Mouse (Mus musculus) fibroblast of lung, adult 2 months (primary cell): ENCODE data around the gene Gusb.
A peak's percentile ranks its signal among the peaks of the same experiment; 100 is the strongest.

Experiments
- DNase-seq: peaks from one replicate; pipeline ENCODE4 v3.0.0-alpha.2; 2011; ENCODE audit warnings: low read depth

Gene Gusb

GRCm38 (mm10) chr5:130023767-130024539, 21.1 kb upstream of the Gusb start:
- DNase-seq = peak; percentile 92

GRCm38 (mm10) chr5:130023067-130023766, 20.4 kb upstream of the Gusb start:
- no peak for DNase-seq

GRCm38 (mm10) chr5:130022366-130022765, 19.5 kb upstream of the Gusb start:
- no peak for DNase-seq

DNA sequence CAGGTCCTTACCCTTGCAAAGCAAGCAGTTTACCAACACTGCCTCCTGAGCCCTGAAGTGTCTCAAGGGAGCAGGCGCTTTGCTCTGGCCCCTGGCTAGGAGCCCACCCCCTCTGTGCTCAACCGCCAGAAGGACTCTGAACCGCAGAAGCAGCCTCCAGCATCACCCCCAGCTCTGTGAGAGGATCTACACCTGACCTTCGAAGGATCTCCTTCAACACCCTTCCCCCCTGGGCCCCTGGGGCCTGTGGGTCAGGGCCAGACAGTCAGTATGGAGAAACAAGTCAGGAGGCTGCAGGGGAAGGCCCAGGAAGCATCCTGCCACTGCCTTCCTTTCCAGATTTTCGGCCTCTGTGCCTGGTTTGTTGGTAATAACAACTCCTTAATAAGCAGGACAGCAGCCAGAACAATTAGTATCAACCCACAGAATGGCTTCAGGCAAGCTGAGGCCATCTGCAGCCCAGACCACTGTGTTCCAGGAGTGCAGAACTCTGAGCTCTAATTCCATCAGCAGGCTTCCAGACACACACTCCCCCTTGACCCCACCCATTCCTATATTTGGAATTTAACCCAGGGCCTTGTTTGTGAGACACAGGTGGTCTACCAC, 18.6 kb upstream of the Gusb start:
- no peak for DNase-seq

DNA sequence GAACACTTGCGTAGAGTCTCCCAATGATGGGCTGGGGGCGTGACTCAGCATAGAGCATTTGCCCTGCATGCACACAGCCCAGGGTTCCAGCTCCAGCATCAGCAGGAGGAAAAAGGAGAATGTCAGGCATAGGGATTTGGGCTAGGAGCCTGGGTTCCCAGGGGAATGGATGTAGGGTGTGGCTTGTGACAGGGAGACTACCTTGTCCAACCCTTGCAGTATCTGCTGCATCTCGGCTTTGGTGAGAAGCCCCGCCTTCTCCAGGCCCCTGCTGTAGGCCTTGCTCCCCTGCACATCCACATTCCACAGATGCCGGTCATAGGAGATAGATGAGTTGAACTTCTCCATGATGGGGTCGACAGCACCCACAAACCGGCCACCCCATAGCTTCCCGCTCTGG, 16.6 kb upstream of the Gusb start:
- DNase-seq = no peak

GRCm38 (mm10) chr5:130015104-130015503, 12.3 kb upstream of the Gusb start:
- no peak for DNase-seq

DNA sequence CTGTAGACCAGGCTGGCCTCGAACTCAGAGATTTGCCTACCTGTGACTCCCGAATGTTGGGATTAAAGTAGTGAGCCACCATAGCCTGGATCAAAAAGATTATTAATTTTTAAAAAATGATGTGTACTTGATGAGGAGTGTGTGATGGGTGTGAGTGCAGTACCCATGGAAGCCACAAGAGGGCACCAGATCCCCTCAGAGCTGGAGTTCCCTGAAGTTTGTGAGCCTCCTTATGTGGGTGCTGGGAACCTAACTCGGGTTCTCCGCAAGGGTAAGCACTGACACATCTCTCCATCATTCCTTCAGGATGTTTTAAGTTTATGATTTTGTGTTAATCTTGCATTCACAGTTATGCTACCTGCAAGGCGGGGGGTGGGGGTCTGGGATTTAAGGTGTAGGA, 8.1 kb upstream of the Gusb start:
- DNase-seq = no peak

- no peak for DNase-seq
These were observed 6.9 kb upstream of the Gusb start for GRCm38 (mm10) chr5:130009784-130010183.

GRCm38 (mm10) chr5:130008034-130008590, 5.3 kb upstream of the Gusb start:
- no peak for DNase-seq

GRCm38 (mm10) chr5:130007344-130007743, 4.5 kb upstream of the Gusb start:
- DNase-seq = no peak

GRCm38 (mm10) chr5:130003229-130003628, 380 bp upstream of the Gusb start:
- no peak for DNase-seq

GRCm38 (mm10) chr5:130001356-130001987, 1.4 kb downstream of the Gusb start:
- no peak for DNase-seq

GRCm38 (mm10) chr5:130000735-130001134, 2.1 kb downstream of the Gusb start:
- DNase-seq = no peak

- no peak for DNase-seq
These were observed 3.8 kb downstream of the Gusb start for GRCm38 (mm10) chr5:129999097-129999496.

- no peak for DNase-seq
These were observed 5.1 kb downstream of the Gusb start for GRCm38 (mm10) chr5:129997700-129998099.

DNA sequence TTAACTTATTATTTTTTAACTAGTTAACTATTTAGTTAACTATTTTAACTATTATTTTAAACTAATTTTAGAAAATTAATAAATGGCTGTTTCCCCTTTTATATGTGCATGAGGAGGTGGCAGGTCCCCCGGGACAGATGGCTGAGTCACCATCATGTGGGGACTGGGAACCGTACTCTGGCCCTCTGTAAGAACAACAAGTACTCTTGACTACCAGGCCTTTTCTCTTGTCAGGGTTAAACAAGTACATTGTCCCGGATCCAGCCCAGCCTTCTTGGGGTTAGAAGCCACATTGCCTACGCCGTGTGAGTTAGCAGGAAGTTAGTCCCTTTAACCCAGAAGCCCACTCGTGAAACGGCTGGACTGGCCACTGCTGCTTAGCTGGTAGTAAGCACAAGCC, 7.9 kb downstream of the Gusb start:
- no peak for DNase-seq

DNA sequence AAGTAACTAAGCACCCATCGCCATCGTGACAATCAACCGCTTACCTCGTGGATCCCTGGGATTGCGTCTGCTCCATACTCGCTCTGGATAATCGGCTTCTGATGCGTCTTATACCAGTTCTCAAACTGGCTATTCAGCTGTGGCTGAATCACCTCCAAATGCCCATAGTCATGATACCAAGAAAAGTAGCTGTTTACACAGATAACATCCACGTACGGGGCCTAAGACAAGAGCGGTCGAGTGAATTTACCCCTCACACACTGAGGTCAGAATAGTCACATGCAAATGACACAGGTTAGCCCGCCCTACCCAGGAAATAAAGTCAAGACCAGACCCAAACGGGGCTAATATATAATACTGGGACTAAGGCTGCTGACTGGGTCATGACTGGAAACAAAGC, 9.5 kb downstream of the Gusb start:
- DNase-seq = no peak

DNA sequence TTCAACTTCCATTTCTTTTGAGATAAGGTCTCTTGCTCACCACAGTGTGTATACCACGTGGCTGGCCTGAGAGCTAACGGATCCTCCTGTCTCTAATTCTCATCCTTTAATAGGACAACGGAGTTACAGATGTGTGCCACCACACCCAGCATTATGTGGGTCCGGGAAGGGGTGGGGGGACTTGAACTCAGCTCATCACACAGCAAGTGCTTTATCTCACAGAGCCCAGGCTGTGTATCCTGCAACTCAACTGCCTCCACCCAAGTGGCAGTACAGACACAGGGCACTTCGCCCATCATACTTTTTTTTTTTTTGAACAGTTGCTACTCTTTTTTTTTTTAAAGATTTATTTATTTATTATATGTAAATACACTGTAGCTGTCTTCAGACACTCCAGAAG, 11.0 kb downstream of the Gusb start:
- DNase-seq = no peak

DNA sequence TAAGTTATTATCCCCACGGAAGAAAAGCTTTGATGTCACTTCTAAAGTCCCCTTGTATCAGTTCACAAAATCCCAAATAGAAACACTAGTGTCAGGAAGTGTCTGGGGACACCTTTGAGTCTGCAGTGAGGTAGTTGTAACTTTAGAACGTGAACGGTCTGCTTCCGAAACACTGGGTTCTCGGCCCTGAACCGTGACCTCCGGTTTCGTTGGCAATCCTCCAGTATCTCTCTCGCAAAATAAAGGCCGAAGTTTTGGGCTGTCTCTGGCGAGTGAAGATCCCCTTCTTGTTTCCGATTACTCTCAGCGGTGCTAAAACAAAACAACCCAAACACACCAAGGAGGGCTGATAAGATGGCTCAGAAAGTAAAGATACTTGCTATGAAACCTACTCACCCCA, 13.5 kb downstream of the Gusb start:
- no peak for DNase-seq

DNA sequence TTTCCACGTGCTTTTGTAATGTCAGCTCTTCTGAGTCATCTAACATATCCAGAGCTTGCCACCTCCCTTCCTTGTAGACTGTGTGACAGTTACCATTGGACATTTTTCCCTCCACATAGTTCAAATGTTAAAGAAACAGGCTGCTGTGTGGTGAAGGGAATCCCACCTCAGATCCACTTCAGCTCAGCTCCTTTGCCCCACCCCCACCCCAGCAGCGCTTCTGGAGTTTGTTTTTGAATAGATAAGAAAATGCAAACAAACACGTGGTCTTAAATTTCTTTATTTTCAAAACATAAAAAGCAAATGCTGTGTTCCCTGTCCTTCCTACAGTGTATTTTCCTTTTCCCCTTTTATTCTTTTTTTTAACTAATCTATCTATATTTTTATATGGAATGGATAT, 22.6 kb downstream of the Gusb start:
- no peak for DNase-seq

DNA sequence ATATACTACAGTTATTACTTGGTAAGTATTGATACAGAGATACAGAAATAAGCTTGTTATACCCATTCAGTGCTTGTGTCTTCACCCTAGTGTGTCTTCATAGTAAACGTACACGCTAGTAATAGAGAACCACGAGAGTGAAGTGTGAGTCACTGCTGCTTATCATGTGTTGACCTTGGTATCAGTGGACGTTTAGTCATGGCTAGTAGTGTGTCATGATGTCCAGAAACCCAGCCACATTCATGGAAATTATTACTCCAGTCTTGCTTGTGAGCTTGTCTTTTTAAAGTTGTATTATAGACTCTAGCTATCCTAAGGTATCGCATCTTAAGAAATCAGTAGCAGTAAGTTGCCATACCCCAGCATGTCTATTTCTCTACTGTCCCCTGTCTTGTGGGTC, 24.2 kb downstream of the Gusb start:
- no peak for DNase-seq

DNA sequence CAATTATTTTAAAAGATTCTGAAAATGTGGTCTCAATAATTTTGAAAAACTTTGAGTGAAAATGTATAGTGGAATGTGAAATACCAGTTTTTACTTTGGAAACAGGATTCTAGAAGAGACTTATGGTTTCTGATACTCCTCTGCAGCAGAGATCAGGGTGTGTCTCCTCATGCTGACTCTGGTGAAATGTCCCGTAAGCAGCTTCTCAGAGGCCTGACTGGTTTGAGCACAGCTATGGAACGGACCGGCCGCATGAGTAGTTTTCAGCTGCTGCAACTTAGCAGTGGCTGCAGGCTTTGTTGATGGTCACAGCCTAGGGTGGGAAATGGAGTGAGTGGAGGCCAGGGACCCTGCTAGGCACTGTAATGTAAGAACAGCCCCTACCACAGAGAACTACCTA, 25.1 kb downstream of the Gusb start:
- DNase-seq = no peak
